Mouse (Mus musculus) testis, adult 2 months (tissue): ENCODE measurements around the gene Atp5b.

Experiments
- CTCF ChIP-seq: fragments of 200-500 bp; IDR thresholded peaks from 2 replicates; pipeline ENCODE4 v1.5.1; 2012; ENCODE audit warnings: low read depth, mild to moderate bottlenecking, inconsistent platforms, low read length, moderate library complexity; ENCODE audit not compliant: control insufficient read depth, insufficient read depth, insufficient replicate concordance
- POLR2A ChIP-seq: fragments of 200-500 bp; IDR thresholded peaks from 2 replicates; pipeline ENCODE4 v1.6.1; 2012; ENCODE audit warnings: low read depth, mild to moderate bottlenecking, inconsistent platforms, low read length, moderate library complexity; ENCODE audit not compliant: control insufficient read depth

- TF ChIP-seq CTCF (no peak), POLR2A (no peak)
Observed at GRCm38 (mm10) chr10:128040293-128040692, 42.8 kb upstream of the Atp5b start.
